Mouse (Mus musculus) myocyte (in vitro differentiated cells): ENCODE measurements around the gene Kcnk15.

Experiments
- MAX ChIP-seq: IDR thresholded peaks from one replicate; pipeline ENCODE4 v1.6.1; 2011; ENCODE audit warnings: low read depth, mild to moderate bottlenecking, control low read depth
- MYOG ChIP-seq, 3 experiments: IDR thresholded peaks; one replicate each; pipeline ENCODE4 v1.6.1; 2011; ENCODE audit warnings: control low read depth in 2 of 3, low read depth in 2 of 3, mild to moderate bottlenecking in 2 of 3; ENCODE audit not compliant: insufficient read length in 2 of 3, control insufficient read depth in 1 of 3, insufficient read depth in 1 of 3
- POLR2A ChIP-seq: IDR thresholded peaks from one replicate; pipeline ENCODE4 v1.6.1; 2011; ENCODE audit warnings: low read depth, mild to moderate bottlenecking, control low read depth, moderate library complexity; ENCODE audit not compliant: insufficient read length
- POLR2AphosphoS2 ChIP-seq: IDR thresholded peaks from one replicate; pipeline ENCODE4 v1.6.1; 2011; ENCODE audit warnings: low read depth, control low read depth; ENCODE audit not compliant: insufficient read length
- SRF ChIP-seq: IDR thresholded peaks from one replicate; pipeline ENCODE4 v1.6.1; 2011; ENCODE audit warnings: low read depth; ENCODE audit not compliant: control insufficient read depth, insufficient read length
- TCF12 ChIP-seq: IDR thresholded peaks from one replicate; pipeline ENCODE4 v1.6.1; 2011; ENCODE audit warnings: mild to moderate bottlenecking, control low read depth; ENCODE audit not compliant: poor library complexity, insufficient read depth, severe bottlenecking

- TF ChIP-seq SRF (no peak), POLR2A (no peak), POLR2AphosphoS2 (no peak), MAX (no peak), MYOG (IDR thresholded peaks at IDR 0.05; ENCODE audit: control insufficient read depth in 1 of 3, insufficient read depth in 1 of 3, insufficient read length in 2 of 3, low read depth in 2 of 3) (no peak), TCF12 (no peak)
Observed at GRCm38 (mm10) chr2:163895156-163895555, 41.7 kb downstream of the Kcnk15 start.
